Mouse (Mus musculus): ENCODE data around the gene Olfr96.

Olfr96 gene

DNA sequence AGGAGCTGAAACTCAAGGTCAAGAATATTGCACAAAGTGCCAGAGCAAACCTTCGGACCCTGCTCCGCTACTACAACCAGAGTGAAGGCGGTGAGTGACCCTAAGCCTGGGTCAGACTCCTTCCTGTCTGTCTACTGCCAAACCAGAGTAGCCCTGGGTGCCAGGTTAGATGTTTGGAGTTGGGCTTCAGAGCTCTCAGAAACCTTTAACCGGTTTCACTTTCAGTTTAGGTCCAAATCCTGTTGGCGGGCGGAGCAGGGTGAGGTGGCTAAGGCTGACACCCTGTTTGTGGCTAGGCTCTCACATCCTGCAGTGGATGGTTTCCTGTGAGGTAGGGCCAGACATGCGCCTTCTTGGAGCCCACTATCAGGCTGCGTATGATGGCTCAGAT is 50.8 kb downstream of the Olfr96 start:
- DNase-seq (ENCODE audit: low spot score in 2 of 2), result no peak

DNA sequence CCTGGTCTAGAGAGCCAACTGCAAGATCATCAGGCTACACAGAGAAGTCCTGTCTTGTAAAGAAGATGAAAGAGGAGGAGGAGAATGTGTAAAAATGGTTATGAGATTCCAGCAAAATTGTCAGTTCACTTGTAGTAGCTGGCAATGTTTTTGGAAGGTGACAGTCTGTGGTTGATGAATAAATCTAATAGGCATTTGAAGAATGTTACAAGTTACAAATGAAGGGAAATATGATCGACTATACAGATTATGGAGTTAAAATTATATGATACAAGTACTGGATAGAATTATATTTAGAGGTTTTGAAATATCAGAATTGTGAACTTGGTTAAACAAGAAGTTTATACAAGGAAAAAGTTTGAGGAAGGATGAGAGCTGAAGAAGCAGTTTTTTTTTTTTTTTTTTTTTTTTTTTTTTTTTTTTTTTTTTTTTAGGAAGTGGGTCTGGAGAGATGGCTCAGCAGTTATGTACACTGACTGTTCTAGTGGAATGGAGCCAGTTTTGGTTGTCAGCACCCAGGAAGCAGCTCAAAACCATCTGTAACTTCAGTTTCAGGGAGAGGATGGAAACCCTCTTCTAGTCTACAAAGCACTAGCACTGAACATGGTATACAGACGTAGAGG is 55.8 kb downstream of the Olfr96 start:
- DNase-seq (ENCODE audit: low spot score in 2 of 2), result no peak

Data from right cerebral cortex, postnatal 36 days (tissue).